Mouse (Mus musculus) midbrain, embryonic 13.5 days (tissue): ENCODE results near the gene Olfr572. TPM values are rescaled to one million over a fixed set of nuclear protein-coding genes. Genes with fewer than 3 reads are reported as not detected.

Source experiments
- ATAC-seq: fragments of 200-750 bp; cut with Nextera tagmentation; 2 replicates; pipeline ENCODE4 v1.8.0; 2017; ENCODE audit warnings: mild to moderate bottlenecking, moderate TSS enrichment, moderate library complexity
- H3K27ac ChIP-seq: fragments of 300-500 bp; sonication (generic); 2 replicates; pipeline ENCODE4 v1.5.1; 2015; ENCODE audit warnings: inconsistent platforms, mild to moderate bottlenecking, moderate library complexity
- H3K27me3 ChIP-seq: fragments of 300-500 bp; sonication (generic); 2 replicates; pipeline ENCODE4 v1.6.1; 2015; ENCODE audit warnings: mild to moderate bottlenecking, inconsistent platforms
- H3K36me3 ChIP-seq: fragments of 300-500 bp; sonication (generic); 2 replicates; pipeline ENCODE4 v1.6.1; 2015; ENCODE audit warnings: mild to moderate bottlenecking, inconsistent platforms
- H3K4me1 ChIP-seq: fragments of 300-500 bp; sonication (generic); replicated peaks from 2 replicates; pipeline ENCODE4 v1.6.1; 2015; ENCODE audit warnings: inconsistent platforms
- H3K4me2 ChIP-seq: fragments of 300-500 bp; sonication (generic); replicated peaks from 2 replicates; pipeline ENCODE4 v1.6.1; 2015; ENCODE audit warnings: moderate library complexity, mild to moderate bottlenecking, inconsistent platforms
- H3K4me3 ChIP-seq: fragments of 300-500 bp; sonication (generic); replicated peaks from 2 replicates; pipeline ENCODE4 v1.5.1; 2015; ENCODE audit warnings: mild to moderate bottlenecking, inconsistent platforms
- H3K9ac ChIP-seq: fragments of 300-500 bp; sonication (generic); replicated peaks from 2 replicates; pipeline ENCODE4 v1.6.1; 2015; ENCODE audit warnings: mild to moderate bottlenecking, inconsistent platforms
- H3K9me3 ChIP-seq: fragments of 300-500 bp; sonication (generic); 2 replicates; pipeline ENCODE4 v1.6.1; 2016; ENCODE audit warnings: mild to moderate bottlenecking, inconsistent platforms
- WGBS: fragments of 180-500 bp; shearing (Covaris S2); methylation state at CpG from one replicate; pipeline ENCODE4 v1.1.7; 2015; 5-methylcytosine and 5-hydroxymethylcytosine counted together
- polyA plus RNA-seq: library from polyadenylated mRNA; unstranded; fragments of >200 nt; fragmentation: Nextera tagmentation; extraction: Ambion mirVana; gene quantifications from 2 replicates; pipeline ENCODE4 v1.2.1, GENCODE M21; 2015

Olfr572 gene
- not detected in 2 replicates for polyA plus RNA-seq

DNA sequence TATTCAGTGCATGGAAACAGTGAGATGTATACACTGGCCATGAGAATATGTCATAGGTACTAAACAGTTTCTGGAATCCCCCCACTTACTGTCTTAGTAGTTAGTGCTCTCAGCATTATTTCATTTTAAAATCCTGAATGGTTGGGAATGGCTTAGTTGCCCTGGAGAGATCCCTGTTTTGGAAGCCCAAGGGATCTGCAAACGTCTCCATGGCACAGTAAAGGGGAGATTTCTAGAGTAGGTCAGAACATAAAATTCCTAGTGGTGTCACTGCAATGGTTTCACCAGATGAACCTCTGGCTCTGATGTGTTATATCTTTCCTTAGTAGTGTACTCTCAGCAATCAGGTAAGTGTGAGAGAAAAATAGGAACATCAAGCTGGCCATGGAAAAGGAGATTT is at the start of gene Olfr572:
Olfr572 (plus strand) TSS at position 301 of the 400 bp plus-strand sequence.
- H3K36me3 ChIP-seq, result no peaks in the 10 kb centered on the region
- H3K4me3 ChIP-seq, result no peak within 1 kb of the TSS
- H3K9me3 ChIP-seq, result no peaks in the 10 kb centered on the region
- ATAC-seq, result no peak
- H3K9ac ChIP-seq, result no peak within 1 kb of the TSS
- no peak within 1 kb of the TSS for H3K4me2 ChIP-seq
- 72% methylated on average over 1 of the region's 1 CpGs for WGBS
- H3K27ac ChIP-seq, result no peak within 1 kb of the TSS
- H3K4me1 ChIP-seq, result no peaks in the 10 kb centered on the region
- no peaks in the 10 kb centered on the region for H3K27me3 ChIP-seq

DNA sequence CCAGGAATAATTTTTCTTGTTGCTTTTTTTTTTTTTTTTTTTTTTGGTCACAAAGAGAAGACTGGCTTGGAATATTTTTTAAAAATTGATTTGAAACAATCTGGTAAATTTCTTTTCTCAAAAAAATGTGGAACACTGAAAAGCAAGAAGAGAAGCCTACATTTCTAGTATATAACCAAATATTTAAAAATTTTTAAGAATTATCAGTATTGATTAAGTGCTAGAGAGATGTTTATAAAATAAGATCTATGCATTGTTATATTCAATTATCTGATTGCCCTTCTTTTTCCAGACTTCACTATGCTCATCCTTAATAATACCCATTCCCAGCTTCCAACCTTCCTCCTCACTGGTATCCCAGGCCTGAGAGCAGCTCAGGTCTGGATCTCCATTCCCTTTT is 47.4 kb upstream of the Olfr572 start, which contains the start of gene Olfr568:
Olfr568 (plus strand) TSS at position 301 of the 400 bp plus-strand sequence.
- H3K4me1 ChIP-seq, result no peaks in the 10 kb centered on the region
- no peak within 1 kb of the TSS for H3K4me3 ChIP-seq
- no peak for ATAC-seq
- no peaks in the 10 kb centered on the region for H3K36me3 ChIP-seq
- H3K9me3 ChIP-seq, result no peaks in the 10 kb centered on the region
- no peak within 1 kb of the TSS for H3K9ac ChIP-seq
- H3K4me2 ChIP-seq, result no peak within 1 kb of the TSS
- H3K27me3 ChIP-seq, result no peaks in the 10 kb centered on the region
- no peak within 1 kb of the TSS for H3K27ac ChIP-seq

DNA sequence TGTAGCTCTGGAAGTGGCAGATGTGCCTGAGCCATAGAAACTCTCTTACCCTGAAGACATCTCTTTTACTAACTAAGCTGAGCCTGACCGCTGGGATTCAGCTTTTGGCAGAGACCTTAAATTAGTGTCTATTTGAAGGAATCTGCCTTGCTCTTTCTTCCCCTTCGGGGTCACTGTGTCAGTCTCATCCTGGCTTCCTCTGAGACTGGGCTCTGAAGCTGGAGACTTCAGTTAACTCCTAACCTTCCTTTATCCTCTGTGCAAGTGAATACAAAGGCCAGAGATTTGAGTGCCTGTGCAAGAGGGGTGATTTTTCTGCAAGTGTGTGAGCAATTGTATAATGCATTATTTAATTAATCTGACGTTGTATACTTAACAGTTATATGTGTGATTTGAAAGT is 33.4 kb upstream of the Olfr572 start, which contains the start of gene Olfr569:
Olfr569 (minus strand) TSS at position 101 of the 400 bp plus-strand sequence.
- ATAC-seq, result no peak
- H3K4me1 ChIP-seq, result no peaks in the 10 kb centered on the region
- H3K9ac ChIP-seq, result no peak within 1 kb of the TSS
- no peaks in the 10 kb centered on the region for H3K9me3 ChIP-seq
- H3K36me3 ChIP-seq, result no peaks in the 10 kb centered on the region
- no peak within 1 kb of the TSS for H3K4me3 ChIP-seq
- no peak within 1 kb of the TSS for H3K4me2 ChIP-seq
- 78% methylated on average over 3 of the region's 3 CpGs for WGBS
- H3K27ac ChIP-seq, result no peak within 1 kb of the TSS
- H3K27me3 ChIP-seq, result no peaks in the 10 kb centered on the region

DNA sequence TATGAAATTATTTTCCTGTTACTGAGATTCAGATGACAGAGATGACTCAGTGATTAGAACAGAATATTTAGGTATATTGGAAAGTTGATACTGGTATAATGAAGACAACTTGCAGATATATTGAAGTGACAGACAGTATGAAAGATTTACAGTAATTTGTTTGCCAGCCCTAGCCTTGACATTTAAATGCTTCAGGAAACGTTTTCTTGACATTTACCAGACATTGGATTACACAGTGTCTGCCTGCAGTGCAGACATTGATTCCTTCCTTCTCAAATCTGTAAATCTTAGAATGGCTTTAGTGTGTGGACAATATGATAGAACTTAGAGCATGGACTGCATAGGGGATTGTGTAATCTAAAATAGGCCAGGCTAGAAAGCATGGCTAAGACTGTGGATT is 8.9 kb upstream of the Olfr572 start:
- no peak overlapping the region for H3K9ac ChIP-seq
- no peak for ATAC-seq
- 56% methylated on average over 1 of the region's 1 CpGs for WGBS

DNA sequence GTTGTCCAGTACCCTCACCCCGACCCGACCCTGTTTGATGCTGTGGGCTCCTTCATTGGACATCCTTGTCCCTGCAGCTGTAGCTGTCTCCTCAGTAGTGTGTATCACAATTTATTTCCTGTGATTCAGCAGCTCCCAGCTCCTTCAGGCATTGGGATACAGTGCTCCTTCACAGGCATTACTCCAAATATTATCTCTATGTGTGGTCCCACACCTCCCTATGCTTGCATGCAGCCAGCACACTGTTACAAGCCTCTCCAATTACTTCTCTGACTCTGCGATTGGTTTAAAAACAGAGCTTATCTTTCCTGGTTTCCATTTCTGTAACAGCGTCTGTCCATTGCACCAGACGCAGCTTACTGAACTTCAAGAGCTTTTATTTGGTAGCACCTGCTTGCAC is 7.8 kb upstream of the Olfr572 start:
- no peaks in the 10 kb centered on the region for H3K36me3 ChIP-seq
- H3K4me1 ChIP-seq, result no peaks in the 10 kb centered on the region
- 78% methylated on average over 5 of the region's 5 CpGs for WGBS
- no peaks in the 10 kb centered on the region for H3K9me3 ChIP-seq
- no peak overlapping the region for H3K9ac ChIP-seq
- ATAC-seq, result no peak
- H3K4me2 ChIP-seq, result no peak overlapping the region
- no peak overlapping the region for H3K4me3 ChIP-seq
- no peak overlapping the region for H3K27ac ChIP-seq
- no peaks in the 10 kb centered on the region for H3K27me3 ChIP-seq

More for the DNA sequence above, 8.9 kb upstream of the Olfr572 start:
- H3K27ac ChIP-seq, result no peak overlapping the region
- H3K4me2 ChIP-seq, result no peak overlapping the region
- H3K4me3 ChIP-seq, result no peak overlapping the region
- H3K9me3 ChIP-seq, result no peaks in the 10 kb centered on the region
- no peaks in the 10 kb centered on the region for H3K4me1 ChIP-seq
- H3K36me3 ChIP-seq, result no peaks in the 10 kb centered on the region
- no peaks in the 10 kb centered on the region for H3K27me3 ChIP-seq

DNA sequence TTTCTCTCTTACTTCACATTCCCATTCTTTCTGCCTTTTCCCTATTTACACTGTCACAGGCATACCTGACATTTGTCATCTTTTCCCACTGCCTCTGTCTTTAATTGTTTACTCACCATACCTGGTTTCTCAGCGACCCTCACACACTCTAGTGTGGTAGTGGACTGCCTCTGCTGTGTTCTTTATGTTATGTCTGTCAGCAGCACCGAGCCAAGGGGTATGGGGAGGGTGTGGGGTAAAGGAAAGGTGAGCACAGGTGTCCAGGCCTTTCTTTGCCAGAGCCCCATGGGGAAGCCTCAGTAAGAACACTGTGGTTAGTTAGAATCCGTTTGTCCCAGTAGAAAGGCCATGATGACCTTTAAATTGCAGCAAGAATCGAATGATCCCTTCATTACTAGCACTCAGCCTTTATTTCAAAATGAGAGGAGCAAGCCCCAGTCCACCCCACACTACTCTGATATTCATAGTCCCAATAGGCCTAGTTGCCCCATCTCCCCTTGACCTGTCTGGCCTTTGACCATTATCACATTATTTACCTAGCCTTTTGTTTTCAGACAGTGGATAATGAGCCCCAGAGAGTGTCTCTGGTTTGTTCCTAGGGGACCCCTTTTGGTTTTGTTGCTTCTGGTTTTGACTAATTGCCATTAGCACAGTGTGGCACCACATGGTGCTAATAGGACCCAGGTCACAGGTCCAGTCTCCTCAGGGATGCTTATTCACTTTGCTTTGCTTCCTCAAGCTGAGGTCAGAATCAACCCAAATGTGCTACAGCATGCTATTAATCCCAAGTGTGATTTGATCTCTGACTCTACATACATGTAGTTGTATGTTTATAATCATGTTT is 7.0 kb upstream of the Olfr572 start, which contains the start of gene Olfr571:
Olfr571 (minus strand) TSS at position 505 of the 844 bp plus-strand sequence.
- H3K27me3 ChIP-seq, result no peaks in the 10 kb centered on the region
- 62% methylated on average over 4 of the region's 4 CpGs for WGBS
- no peak within 1 kb of the TSS for H3K9ac ChIP-seq
- ATAC-seq, result peak; percentile 60; the same call in 1 of the 2 replicates
- H3K27ac ChIP-seq, result no peak within 1 kb of the TSS
- H3K4me1 ChIP-seq, result no peaks in the 10 kb centered on the region
- H3K36me3 ChIP-seq, result no peaks in the 10 kb centered on the region
- H3K4me3 ChIP-seq, result no peak within 1 kb of the TSS
- no peaks in the 10 kb centered on the region for H3K9me3 ChIP-seq
- H3K4me2 ChIP-seq, result no peak within 1 kb of the TSS

DNA sequence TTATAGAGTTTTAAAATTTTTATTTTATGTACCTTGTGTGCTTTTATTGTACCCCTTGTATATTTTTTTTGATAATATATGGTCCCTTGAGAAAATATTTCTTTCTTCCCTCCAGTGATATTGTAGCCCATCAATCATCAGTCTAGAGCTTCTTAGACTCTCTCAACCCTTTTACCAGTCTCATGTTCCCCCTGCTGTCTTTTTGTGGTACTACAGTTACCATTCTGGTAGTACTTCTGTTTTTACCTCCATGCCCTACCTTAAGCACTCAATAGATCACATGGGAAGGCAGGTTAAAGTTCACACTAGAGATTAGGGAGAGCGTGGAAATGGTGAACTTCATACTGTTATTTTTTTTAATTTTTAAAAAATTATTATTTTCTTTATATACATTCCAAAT is 4.6 kb upstream of the Olfr572 start:
- Histone ChIP-seq H3K9me3 (no peaks in the 10 kb centered on the region), H3K27ac (no peak overlapping the region), H3K27me3 (no peaks in the 10 kb centered on the region), H3K4me1 (no peaks in the 10 kb centered on the region), H3K4me2 (no peak overlapping the region), H3K4me3 (no peak overlapping the region), H3K9ac (no peak overlapping the region), H3K36me3 (no peaks in the 10 kb centered on the region)
- 23% methylated on average over 1 of the region's 1 CpGs for WGBS
- ATAC-seq, result peak; percentile 85

DNA sequence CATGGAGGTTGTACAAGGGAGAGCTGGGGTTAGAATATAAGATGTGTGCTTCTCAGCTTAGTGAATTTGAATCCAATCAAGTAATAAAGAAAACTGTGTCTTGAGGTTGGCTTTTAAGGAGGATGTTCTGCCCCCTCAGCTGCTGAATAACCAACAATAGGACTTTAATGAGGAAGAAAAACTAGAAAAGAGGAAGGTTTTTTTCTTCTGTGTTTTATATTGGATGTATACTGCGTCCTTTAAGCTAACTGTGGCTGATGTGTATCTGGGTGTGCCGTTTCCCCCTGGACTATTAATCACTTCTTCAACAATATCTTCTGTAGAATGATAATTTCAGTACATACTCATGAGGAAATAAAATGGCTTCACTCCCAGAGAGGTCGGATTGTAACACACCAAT is 2.9 kb downstream of the Olfr572 start:
- H3K4me2 ChIP-seq, result no peak overlapping the region
- no peak for ATAC-seq
- no peak overlapping the region for H3K4me3 ChIP-seq
- no peaks in the 10 kb centered on the region for H3K36me3 ChIP-seq
- WGBS, result 74% methylated on average over 3 of the region's 3 CpGs
- no peak overlapping the region for H3K9ac ChIP-seq
- no peaks in the 10 kb centered on the region for H3K9me3 ChIP-seq
- H3K27ac ChIP-seq, result no peak overlapping the region
- no peaks in the 10 kb centered on the region for H3K27me3 ChIP-seq
- H3K4me1 ChIP-seq, result no peaks in the 10 kb centered on the region

DNA sequence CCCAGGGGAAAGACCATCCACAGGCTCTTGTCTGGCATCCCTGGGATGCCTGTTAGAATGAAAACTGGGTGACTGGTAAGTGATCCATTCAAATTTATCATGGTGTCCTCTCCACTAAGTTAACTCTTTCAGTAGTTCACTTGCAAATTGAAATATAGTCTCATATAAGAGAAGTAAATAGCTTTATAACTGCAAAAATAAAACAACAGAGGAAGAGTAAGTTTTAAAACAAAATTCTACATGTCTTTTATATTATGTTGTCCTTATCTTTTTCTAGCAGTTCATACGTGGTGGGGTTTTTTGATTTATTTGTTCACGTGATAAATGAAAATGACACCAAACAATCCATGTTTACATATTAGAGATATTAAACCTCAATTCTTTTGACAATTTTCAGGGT is 18.3 kb downstream of the Olfr572 start, which contains the start of gene Olfr573-ps1:
Olfr573-ps1 (minus strand) TSS at position 101 of the 400 bp plus-strand sequence.
- no peaks in the 10 kb centered on the region for H3K36me3 ChIP-seq
- 90% methylated on average over 2 of the region's 2 CpGs for WGBS
- H3K27me3 ChIP-seq, result no peaks in the 10 kb centered on the region
- H3K4me3 ChIP-seq, result no peak within 1 kb of the TSS
- no peaks in the 10 kb centered on the region for H3K9me3 ChIP-seq
- no peak within 1 kb of the TSS for H3K4me2 ChIP-seq
- no peak within 1 kb of the TSS for H3K9ac ChIP-seq
- no peaks in the 10 kb centered on the region for H3K4me1 ChIP-seq
- H3K27ac ChIP-seq, result no peak within 1 kb of the TSS
- ATAC-seq, result no peak

DNA sequence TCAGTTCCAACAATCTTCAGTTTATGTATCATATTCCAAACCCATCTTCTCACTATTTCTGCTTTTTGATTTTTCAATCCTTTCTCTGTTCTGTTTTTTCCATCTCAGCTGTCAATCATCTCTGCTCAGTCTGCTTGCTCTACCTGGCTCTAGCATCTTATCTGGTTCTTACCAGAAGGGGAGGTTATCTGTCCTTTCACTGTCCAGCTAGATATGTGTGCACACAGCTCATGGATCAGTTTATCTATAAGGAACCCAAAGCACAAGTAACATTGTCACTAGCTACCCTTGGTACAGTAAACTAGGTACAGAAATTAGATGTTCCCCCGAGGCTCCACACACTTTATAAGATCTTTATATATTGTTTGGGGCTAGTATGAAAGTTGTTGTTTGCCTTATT is 19.2 kb downstream of the Olfr572 start:
- Histone ChIP-seq H3K9me3 (no peaks in the 10 kb centered on the region), H3K4me3 (no peak overlapping the region), H3K4me2 (no peak overlapping the region), H3K36me3 (no peaks in the 10 kb centered on the region), H3K27me3 (no peaks in the 10 kb centered on the region), H3K4me1 (no peaks in the 10 kb centered on the region), H3K27ac (no peak overlapping the region), H3K9ac (no peak overlapping the region)
- 97% methylated on average over 1 of the region's 1 CpGs for WGBS
- no peak for ATAC-seq

DNA sequence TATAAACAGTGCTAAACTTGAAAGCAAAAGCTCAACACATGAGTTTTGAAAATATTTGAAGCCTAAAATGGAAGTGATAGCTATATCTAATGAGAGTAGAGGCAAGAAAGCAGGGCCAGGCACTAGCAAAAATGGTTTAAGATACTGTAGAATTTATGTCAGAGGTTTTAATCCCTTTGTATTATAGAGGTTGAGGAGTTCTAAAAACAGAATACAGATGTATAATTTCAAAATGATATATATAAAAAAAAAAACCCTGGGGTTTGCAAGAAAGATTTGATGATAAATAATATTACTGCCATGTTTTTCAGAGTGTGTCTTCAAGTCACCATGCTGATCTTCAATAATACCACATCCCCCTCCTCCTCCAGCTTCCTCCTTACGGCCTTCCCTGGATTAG is 24.0 kb downstream of the Olfr572 start, which contains the start of gene Olfr574:
Olfr574 (plus strand) TSS at position 301 of the 400 bp plus-strand sequence.
- no peaks in the 10 kb centered on the region for H3K9me3 ChIP-seq
- no peak within 1 kb of the TSS for H3K4me2 ChIP-seq
- no peaks in the 10 kb centered on the region for H3K36me3 ChIP-seq
- no peak for ATAC-seq
- no peaks in the 10 kb centered on the region for H3K27me3 ChIP-seq
- H3K4me3 ChIP-seq, result no peak within 1 kb of the TSS
- H3K9ac ChIP-seq, result no peak within 1 kb of the TSS
- 86% methylated on average over 1 of the region's 1 CpGs for WGBS
- H3K4me1 ChIP-seq, result no peaks in the 10 kb centered on the region
- H3K27ac ChIP-seq, result no peak within 1 kb of the TSS

DNA sequence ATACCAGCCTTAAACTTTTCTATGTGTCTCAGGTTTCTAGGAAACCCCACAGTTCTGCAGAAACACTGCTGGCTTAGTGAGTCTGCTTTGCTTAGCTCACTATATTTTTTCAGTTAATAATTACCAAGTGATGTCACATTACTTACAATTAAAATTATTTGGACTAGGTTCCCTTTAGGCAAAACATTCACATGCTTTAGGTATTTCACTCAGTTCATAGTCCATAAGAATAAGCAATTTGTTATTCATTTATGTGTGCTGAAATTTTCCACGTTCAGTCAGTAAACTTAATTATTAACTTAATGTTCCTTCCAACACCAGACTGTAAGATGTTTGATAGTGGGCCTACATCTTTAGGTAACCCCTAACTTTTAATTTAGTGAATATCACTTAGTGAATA is 26.5 kb downstream of the Olfr572 start:
- no peaks in the 10 kb centered on the region for H3K4me1 ChIP-seq
- no peaks in the 10 kb centered on the region for H3K36me3 ChIP-seq
- H3K27me3 ChIP-seq, result no peaks in the 10 kb centered on the region
- H3K9ac ChIP-seq, result no peak overlapping the region
- WGBS, result 81% methylated on average over 1 of the region's 1 CpGs
- no peaks in the 10 kb centered on the region for H3K9me3 ChIP-seq
- no peak overlapping the region for H3K4me3 ChIP-seq
- no peak for ATAC-seq
- H3K4me2 ChIP-seq, result no peak overlapping the region
- H3K27ac ChIP-seq, result no peak overlapping the region
